Mouse (Mus musculus) hindbrain, embryonic 16.5 days (tissue): ENCODE measurements at regions not wholly inside any gene's neighbourhood (a gene's known extent, or its start where the extent isn't known, plus 50 kb on each side); places are given as distances from the start of the nearest gene placed in this dataset.

Experiments
- ATAC-seq: fragments of 200-750 bp; cut with Nextera tagmentation; 2 replicates; pipeline ENCODE4 v1.8.0; 2017; ENCODE audit warnings: moderate TSS enrichment, moderate library complexity
- H3K27ac ChIP-seq: fragments of 300-500 bp; sonication (generic); 2 replicates; pipeline ENCODE4 v1.5.1; 2014; ENCODE audit warnings: low read depth, mild to moderate bottlenecking, control low read depth, low read length, moderate library complexity
- H3K27me3 ChIP-seq: fragments of 300-500 bp; sonication (generic); replicated peaks from 2 replicates; pipeline ENCODE4 v1.6.1; 2014; ENCODE audit warnings: low read length; ENCODE audit not compliant: control insufficient read depth, insufficient read depth
- H3K36me3 ChIP-seq: fragments of 300-500 bp; sonication (generic); 2 replicates; pipeline ENCODE4 v1.6.1; 2014; ENCODE audit warnings: mild to moderate bottlenecking, low read length, moderate library complexity, mixed read lengths; ENCODE audit not compliant: control insufficient read depth, insufficient read depth
- H3K4me1 ChIP-seq: fragments of 300-500 bp; sonication (generic); 2 replicates; pipeline ENCODE4 v1.6.1; 2014; ENCODE audit warnings: low read depth, low read length; ENCODE audit not compliant: control insufficient read depth, insufficient read depth
- H3K4me2 ChIP-seq: fragments of 300-500 bp; sonication (generic); 2 replicates; pipeline ENCODE4 v1.6.1; 2014; ENCODE audit warnings: mild to moderate bottlenecking, low read length, control low read depth, moderate library complexity
- H3K4me3 ChIP-seq: fragments of 300-500 bp; sonication (generic); 2 replicates; pipeline ENCODE4 v1.5.1; 2014; ENCODE audit warnings: mild to moderate bottlenecking, low read length, control low read depth, moderate library complexity
- H3K9ac ChIP-seq: fragments of 300-500 bp; sonication (generic); 2 replicates; pipeline ENCODE4 v1.6.1; 2014; ENCODE audit warnings: low read depth, mild to moderate bottlenecking, control low read depth, low read length, moderate library complexity
- H3K9me3 ChIP-seq: fragments of 300-500 bp; sonication (generic); 2 replicates; pipeline ENCODE4 v1.6.1; 2014; ENCODE audit warnings: mild to moderate bottlenecking, low read length, moderate library complexity; ENCODE audit not compliant: control insufficient read depth
- WGBS: fragments of 180-500 bp; shearing (Covaris S2); extraction: QIAGEN DNeasy Blood & Tissue Kit; methylation state at CpG from one replicate; pipeline ENCODE4 v1.1.7; 2014; 5-methylcytosine and 5-hydroxymethylcytosine counted together

GRCm38 (mm10) chr3:52443856-52444255, 175.7 kb downstream of the Foxo1 start:
- Histone ChIP-seq H3K9ac (no peak overlapping the region), H3K9me3 (no peaks in the 10 kb centered on the region), H3K4me2 (no peak overlapping the region), H3K4me1 (no peaks in the 10 kb centered on the region), H3K27me3 (no peaks in the 10 kb centered on the region), H3K27ac (no peak overlapping the region), H3K4me3 (no peak overlapping the region), H3K36me3 (no peaks in the 10 kb centered on the region)
- 0 out of 2 replicates have a peak, but pooled peaks have one; percentile 42 for ATAC-seq
- 20% methylated on average over 3 of the region's 3 CpGs for WGBS

DNA sequence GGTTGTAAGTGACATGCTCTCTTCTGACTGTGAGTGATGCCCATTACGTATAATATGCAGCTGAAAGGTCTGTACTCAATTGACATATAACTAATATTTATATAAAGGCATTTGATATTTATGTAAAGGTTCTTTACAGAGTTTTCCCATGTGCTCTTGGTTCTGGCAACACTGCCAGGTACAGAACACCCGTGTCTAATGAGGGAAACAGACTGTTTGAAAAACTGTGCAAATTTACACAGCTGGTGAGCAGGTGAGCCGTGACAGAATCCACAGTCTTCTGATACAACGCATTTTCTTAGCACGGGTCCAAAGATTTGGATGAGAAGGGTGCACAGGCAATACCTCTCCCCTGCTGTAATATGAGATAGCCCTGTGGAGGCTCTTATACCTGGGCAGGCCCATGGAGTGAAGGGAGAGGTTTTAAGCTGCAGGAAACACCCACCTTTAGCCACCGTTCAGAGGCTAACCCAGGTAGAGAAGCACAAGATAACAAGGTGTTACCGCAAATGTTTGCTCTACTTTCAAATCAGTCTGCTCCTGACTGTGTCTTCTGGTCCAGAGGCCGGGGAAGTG, 161.0 kb downstream of the Foxo1 start:
- H3K9me3 ChIP-seq, result no peaks in the 10 kb centered on the region
- WGBS, result 78% methylated on average over 8 of the region's 8 CpGs
- H3K9ac ChIP-seq, result no peak overlapping the region
- no peaks in the 10 kb centered on the region for H3K36me3 ChIP-seq
- H3K4me1 ChIP-seq, result no peaks in the 10 kb centered on the region
- H3K4me2 ChIP-seq, result no peak overlapping the region
- no peak overlapping the region for H3K27ac ChIP-seq
- no peak for ATAC-seq
- no peaks in the 10 kb centered on the region for H3K27me3 ChIP-seq
- no peak overlapping the region for H3K4me3 ChIP-seq

DNA sequence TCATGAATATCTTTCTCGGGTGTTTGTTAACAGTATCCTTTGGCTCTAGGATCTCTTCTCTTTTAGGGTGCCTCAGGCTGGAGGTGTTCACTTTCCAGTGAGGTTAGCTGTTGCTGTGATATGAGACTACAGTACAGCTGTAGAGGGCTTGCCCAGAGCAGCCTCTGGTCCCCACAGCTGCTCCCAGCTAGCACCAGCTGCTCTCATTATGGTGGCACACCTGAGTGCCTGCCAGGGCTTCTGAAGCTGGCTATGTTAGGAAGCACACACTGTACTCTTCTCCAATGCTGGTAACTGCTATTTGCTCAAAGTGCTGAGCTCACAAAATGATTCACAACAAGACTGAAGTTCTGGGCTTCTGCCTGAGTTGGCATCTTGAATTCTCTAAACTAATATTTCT, 154.7 kb downstream of the Foxo1 start:
- Histone ChIP-seq H3K27me3 (no peaks in the 10 kb centered on the region), H3K9me3 (0 out of 2 replicates have a peak, but pooled peaks cover 3% of the 10 kb centered on the region), H3K27ac (no peak overlapping the region), H3K36me3 (no peaks in the 10 kb centered on the region), H3K4me3 (no peak overlapping the region), H3K4me1 (no peaks in the 10 kb centered on the region), H3K9ac (no peak overlapping the region), H3K4me2 (no peak overlapping the region)
- no peak for ATAC-seq
- WGBS, result 88% methylated on average over 1 of the region's 1 CpGs

DNA sequence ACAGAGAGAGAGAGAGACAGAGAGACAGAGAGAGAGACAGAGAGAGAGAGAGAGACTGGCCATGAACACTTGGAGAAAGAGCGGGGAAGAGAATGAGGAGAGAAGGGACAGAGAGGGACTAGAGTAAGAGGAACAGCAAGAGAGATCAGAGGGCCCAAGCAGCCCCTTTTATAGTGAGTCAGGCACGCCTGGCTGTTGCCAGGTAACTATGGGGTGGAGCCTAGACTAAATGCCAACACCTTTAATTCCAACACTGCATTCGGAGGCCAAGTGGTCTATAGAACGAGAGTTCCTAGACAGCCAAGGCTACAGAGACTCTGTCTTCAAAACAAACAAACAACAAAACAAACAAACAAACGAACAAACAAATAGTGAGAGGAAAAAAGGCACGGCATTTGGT, 148.1 kb downstream of the Foxo1 start:
- H3K4me2 ChIP-seq, result no peak overlapping the region
- H3K27ac ChIP-seq, result no peak overlapping the region
- no peak for ATAC-seq
- 59% methylated on average over 6 of the region's 6 CpGs for WGBS
- H3K27me3 ChIP-seq, result no peaks in the 10 kb centered on the region
- H3K4me3 ChIP-seq, result no peak overlapping the region
- H3K9me3 ChIP-seq, result no peaks in the 10 kb centered on the region
- H3K4me1 ChIP-seq, result peaks cover 5% of the 10 kb centered on the region
- no peaks in the 10 kb centered on the region for H3K36me3 ChIP-seq
- no peak overlapping the region for H3K9ac ChIP-seq

DNA sequence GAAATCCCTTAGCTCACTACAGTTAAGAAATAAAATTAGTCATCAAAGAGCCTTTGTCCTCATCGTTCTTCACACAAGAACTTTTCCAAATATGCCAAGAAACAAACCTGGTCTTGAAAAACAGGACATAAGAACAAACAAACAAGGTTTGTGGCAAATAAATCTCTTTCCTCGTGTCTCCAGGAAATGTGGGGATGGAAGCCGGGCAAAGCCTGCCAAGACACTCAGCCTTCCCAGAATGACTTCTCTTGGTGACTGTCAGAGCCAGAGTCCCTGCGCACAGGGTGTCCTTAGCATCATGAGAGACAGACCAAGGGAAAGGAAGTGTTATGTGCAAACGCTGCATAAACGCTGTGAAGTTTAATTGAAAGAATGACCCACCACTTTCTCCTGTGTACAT, 147.2 kb downstream of the Foxo1 start:
- WGBS, result 35% methylated on average over 6 of the region's 6 CpGs
- no peaks in the 10 kb centered on the region for H3K9me3 ChIP-seq
- ATAC-seq, result no peak
- no peaks in the 10 kb centered on the region for H3K36me3 ChIP-seq
- H3K4me2 ChIP-seq, result no peak overlapping the region
- H3K27ac ChIP-seq, result no peak overlapping the region
- H3K4me1 ChIP-seq, result peaks cover 5% of the 10 kb centered on the region
- no peak overlapping the region for H3K9ac ChIP-seq
- H3K27me3 ChIP-seq, result no peaks in the 10 kb centered on the region
- H3K4me3 ChIP-seq, result no peak overlapping the region

DNA sequence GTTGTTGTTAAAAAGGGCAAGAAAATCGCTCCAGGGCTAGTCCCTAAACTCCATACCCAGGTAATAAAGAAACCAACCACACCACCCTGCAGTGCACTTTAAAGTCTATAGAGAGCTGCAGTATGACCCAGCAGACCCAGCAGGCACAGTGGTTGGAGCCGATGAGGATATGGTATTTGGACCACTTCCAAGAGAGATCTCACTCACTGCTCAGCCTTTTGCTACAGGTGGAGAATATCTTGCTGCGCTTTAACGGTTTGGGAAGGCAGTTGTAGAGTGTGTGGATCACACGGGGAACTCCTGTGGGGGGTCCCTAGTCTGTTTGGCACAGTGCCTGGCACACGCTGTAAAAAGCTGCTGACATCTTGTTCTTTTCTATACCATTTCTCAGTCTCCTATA, 145.9 kb downstream of the Foxo1 start:
- Histone ChIP-seq H3K4me1 (peaks cover 5% of the 10 kb centered on the region), H3K36me3 (no peaks in the 10 kb centered on the region), H3K4me3 (no peak overlapping the region), H3K27me3 (no peaks in the 10 kb centered on the region), H3K9me3 (no peaks in the 10 kb centered on the region), H3K27ac (no peak overlapping the region), H3K4me2 (no peak overlapping the region), H3K9ac (no peak overlapping the region)
- ATAC-seq, result no peak
- WGBS, result 25% methylated on average over 6 of the region's 6 CpGs

- no peak overlapping the region for H3K4me2 ChIP-seq
- WGBS, result 14% methylated on average over 10 of the region's 10 CpGs
- ATAC-seq, result no peak
Observed at GRCm38 (mm10) chr3:52413187-52413746, 145.1 kb downstream of the Foxo1 start.

GRCm38 (mm10) chr3:52411356-52411755, 143.2 kb downstream of the Foxo1 start:
- WGBS, result 87% methylated on average over 5 of the region's 5 CpGs
- Histone ChIP-seq H3K4me2 (no peak overlapping the region), H3K36me3 (no peaks in the 10 kb centered on the region), H3K9me3 (no peaks in the 10 kb centered on the region), H3K9ac (no peak overlapping the region), H3K27ac (no peak overlapping the region), H3K4me3 (no peak overlapping the region), H3K27me3 (no peaks in the 10 kb centered on the region), H3K4me1 (peaks cover 5% of the 10 kb centered on the region)
- no peak for ATAC-seq

More at GRCm38 (mm10) chr3:52413187-52413746, 145.1 kb downstream of the Foxo1 start:
- no peak overlapping the region for H3K9ac ChIP-seq
- no peak overlapping the region for H3K4me3 ChIP-seq
- no peak overlapping the region for H3K27ac ChIP-seq
- no peaks in the 10 kb centered on the region for H3K27me3 ChIP-seq
- no peaks in the 10 kb centered on the region for H3K36me3 ChIP-seq
- H3K9me3 ChIP-seq, result no peaks in the 10 kb centered on the region
- peaks cover 5% of the 10 kb centered on the region for H3K4me1 ChIP-seq

- Histone ChIP-seq H3K4me2 (no peak overlapping the region), H3K4me1 (peaks cover 5% of the 10 kb centered on the region)
Observed at GRCm38 (mm10) chr3:52409465-52409864, 141.3 kb downstream of the Foxo1 start.

More at GRCm38 (mm10) chr3:52409465-52409864, 141.3 kb downstream of the Foxo1 start:
- Histone ChIP-seq H3K27ac (no peak overlapping the region), H3K9ac (no peak overlapping the region), H3K27me3 (no peaks in the 10 kb centered on the region), H3K9me3 (no peaks in the 10 kb centered on the region), H3K4me3 (no peak overlapping the region), H3K36me3 (no peaks in the 10 kb centered on the region)
- WGBS, result 69% methylated on average over 7 of the region's 7 CpGs
- ATAC-seq, result no peak
